Mouse (Mus musculus): ENCODE measurements at regions not wholly inside any gene's neighbourhood (a gene's known extent, or its start where the extent isn't known, plus 50 kb on each side); places are given as distances from the start of the nearest gene placed in this dataset.

DNA sequence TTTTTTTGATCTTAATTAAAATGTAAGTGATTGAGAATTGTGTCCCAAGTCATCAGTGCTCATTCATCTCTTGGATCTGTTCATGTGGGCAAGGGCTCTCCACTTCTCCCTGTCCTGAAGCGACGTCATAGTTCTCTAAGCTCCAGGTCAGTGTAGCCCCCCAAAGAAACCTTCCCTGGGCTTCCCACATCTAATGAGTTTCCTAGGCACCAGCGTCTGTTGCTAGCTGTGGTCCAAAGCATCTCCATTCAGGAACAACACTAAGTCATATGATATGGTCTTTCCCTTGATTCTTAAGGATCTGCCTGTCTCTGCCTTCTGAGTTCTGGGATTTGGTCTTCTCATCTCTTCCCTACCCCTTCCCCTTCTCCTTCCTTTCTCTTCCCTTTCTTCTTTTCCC, 66.3 kb upstream of the Sox4 start:
- in situ Hi-C loops (cut with MboI; ENCODE audit: low pct_unique_long_range_greater_than_20kb), result no loop called here
- H3K27me3 ChIP-seq, result peaks cover 4% of the 10 kb centered on the region
- CTCF ChIA-PET, result no interaction called here
- TF ChIP-seq CTCF (IDR thresholded peaks at IDR 0.05), result no peak
- ATAC-seq (no peak), DNase-seq (ENCODE audit: low read depth, low spot score) (no peak)
- POLR2A ChIA-PET, result no interaction called here

DNA sequence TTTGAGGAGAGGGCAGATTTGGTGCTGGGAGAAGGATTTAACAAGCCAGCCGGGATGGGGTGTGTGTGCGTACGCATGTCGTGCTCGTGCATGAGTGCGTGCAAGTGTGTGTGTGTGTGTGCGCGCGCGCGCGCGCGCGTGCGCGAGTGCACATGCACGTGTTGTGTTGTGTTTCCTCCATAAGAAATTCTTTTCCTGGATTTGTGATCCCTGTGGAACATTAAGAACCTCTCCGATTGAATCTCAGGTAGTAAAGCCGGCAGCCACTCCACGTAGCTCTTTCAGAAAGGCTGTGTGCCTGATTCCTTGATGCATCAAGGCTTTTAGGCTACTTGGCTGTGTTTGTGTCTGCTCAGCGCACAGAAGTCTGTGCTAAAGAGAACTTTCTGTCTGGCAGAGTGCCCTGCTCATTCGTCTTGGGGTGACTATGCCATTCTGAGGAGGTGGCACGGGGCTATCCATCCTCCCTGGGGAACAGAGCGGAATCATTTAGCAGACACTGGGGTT, 62.7 kb upstream of the Sox4 start:
- ChIA-PET POLR2A (no interaction called here), CTCF (no interaction called here)
- peaks cover 4% of the 10 kb centered on the region for H3K27me3 ChIP-seq
- ATAC-seq, result no peak
- TF ChIP-seq CTCF (IDR thresholded peaks at IDR 0.05), result no peak
- DNase-seq (ENCODE audit: low read depth, low spot score), result no peak
- in situ Hi-C loops (cut with MboI; ENCODE audit: low pct_unique_long_range_greater_than_20kb), result no loop called here

DNA sequence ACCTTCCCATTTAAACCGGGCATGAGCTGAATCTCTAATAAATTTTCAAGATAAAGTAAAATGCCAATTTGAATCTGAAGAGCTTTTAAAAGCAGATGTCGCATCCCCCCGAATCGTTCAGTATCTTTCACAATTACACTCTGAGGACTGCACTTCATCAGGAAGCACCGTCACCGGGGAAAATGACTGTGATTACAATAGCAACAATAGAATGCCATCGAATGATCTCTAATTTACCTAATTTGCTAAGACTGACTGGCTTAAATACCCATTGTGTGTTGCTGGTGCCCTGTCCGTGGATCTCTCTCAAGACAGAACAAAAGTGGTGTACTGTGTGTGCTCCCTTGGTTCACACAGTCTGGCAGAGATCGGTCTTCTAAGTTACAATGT, 62.1 kb upstream of the Sox4 start:
- ATAC-seq, result no peak
- TF ChIP-seq CTCF (IDR thresholded peaks at IDR 0.05), result no peak
- CTCF ChIA-PET, result no interaction called here

DNA sequence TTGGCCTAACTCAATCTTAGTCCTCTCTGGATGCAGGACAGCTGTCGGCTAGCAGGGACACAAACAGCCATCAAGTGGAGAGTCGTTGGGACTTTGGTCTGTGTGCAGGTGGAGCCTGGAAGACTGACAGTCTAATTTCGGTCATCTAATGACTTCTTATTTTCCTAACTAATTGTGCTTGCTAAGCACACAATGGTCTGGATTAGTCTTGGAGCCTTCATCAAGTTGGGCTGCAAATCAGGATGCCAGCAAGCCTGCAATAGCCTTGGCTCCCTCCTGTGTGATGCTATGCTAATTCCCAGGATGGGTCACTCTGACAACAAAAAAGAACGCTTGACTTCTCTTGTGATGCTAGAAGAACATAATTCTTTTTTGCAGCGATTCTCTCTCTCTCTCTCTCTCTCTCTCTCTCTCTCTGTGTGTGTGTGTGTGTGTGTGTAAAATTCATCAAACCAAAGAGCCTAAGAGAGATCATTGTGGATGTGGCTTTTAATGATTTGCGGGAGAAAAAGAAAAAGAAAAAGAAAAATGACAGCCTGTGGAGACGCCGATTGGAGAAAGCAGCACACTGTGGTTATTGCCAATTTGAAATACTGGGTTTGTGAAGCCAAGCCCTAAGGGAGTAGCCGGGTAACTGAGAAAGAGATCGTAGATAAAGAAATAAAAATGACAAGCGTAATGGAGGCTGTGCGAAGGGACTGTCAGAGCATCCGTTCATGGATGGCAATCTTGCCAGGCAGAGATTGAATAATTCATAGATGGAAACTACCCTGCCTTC, 61.5 kb upstream of the Sox4 start:
- DNase-seq (ENCODE audit: low read depth, low spot score) (no peak), ATAC-seq (no peak)
- in situ Hi-C loops (cut with MboI; ENCODE audit: low pct_unique_long_range_greater_than_20kb), result no loop called here
- peaks cover 4% of the 10 kb centered on the region for H3K27me3 ChIP-seq
- ChIA-PET POLR2A (no interaction called here), CTCF (no interaction called here)
- TF ChIP-seq CTCF (IDR thresholded peaks at IDR 0.05), result no peak

More for the DNA sequence above, 62.1 kb upstream of the Sox4 start:
- peaks cover 4% of the 10 kb centered on the region for H3K27me3 ChIP-seq
- POLR2A ChIA-PET, result no interaction called here
- no peak for DNase-seq (ENCODE audit: low read depth, low spot score)
- in situ Hi-C loops (cut with MboI; ENCODE audit: low pct_unique_long_range_greater_than_20kb), result no loop called here

DNA sequence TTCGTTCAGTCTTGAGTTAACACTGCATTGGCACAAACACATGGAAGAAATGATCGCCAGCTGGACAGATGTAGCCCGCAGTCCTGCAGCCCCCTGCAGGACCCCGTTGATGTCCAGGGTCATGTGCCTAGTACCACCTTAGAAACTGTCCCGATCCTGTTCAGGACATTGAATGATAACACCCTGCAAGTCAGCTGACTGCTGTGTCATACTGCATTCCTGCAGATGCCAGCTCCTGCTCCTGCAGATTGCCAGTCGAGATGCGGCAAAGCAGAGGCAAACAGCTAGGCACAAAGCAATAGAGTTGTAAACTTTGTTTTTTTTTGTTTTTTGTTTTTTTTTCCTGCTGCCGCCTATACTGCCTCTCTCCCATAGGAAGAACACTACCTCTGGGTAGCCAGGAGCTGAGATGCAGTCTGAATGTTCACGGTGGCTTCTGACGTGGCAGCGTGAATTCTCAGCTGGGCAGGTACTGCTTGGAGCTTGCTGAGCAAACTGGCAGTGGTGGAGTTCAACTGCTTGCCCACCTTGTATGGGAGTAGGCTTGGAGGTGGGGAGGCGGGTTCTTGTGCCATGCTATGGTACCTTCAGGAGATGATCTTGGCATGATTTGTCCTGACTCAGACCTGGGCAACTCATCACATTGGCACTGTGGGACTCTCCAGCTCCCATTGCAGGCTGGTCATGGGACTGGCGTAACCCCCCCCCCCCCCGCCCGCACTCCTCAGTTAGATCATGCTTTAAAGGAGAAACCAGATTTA, 60.7 kb upstream of the Sox4 start:
- CTCF ChIA-PET, result no interaction called here
- TF ChIP-seq CTCF (IDR thresholded peaks at IDR 0.05), result no peak
- peaks cover 4% of the 10 kb centered on the region for H3K27me3 ChIP-seq
- POLR2A ChIA-PET, result no interaction called here
- DNase-seq (ENCODE audit: low read depth, low spot score) (no peak), ATAC-seq (no peak)
- in situ Hi-C loops (cut with MboI; ENCODE audit: low pct_unique_long_range_greater_than_20kb), result no loop called here

GRCm38 (mm10) chr13:29006467-29006866, 53.0 kb upstream of the Sox4 start:
- CTCF ChIA-PET, result no interaction called here
- POLR2A ChIA-PET, result no interaction called here
- ATAC-seq (no peak), DNase-seq (ENCODE audit: low read depth, low spot score) (no peak)
- H3K27me3 ChIP-seq, result no peaks in the 10 kb centered on the region
- in situ Hi-C loops (cut with MboI; ENCODE audit: low pct_unique_long_range_greater_than_20kb), result no loop called here
- no peak for TF ChIP-seq CTCF (IDR thresholded peaks at IDR 0.05)

All from Patski (cell line).